Mouse (Mus musculus) E14TG2a.4 (cell line): ENCODE results near the gene Tmem170.

Source experiments
- CTCF ChIP-seq: conservative IDR thresholded peaks from 2 replicates; pipeline ENCODE4 v1.5.1; 2014; ENCODE audit warnings: low read length
- POU5F1 ChIP-seq: IDR thresholded peaks from 2 replicates; pipeline ENCODE4 v1.6.1; 2014; ENCODE audit warnings: low read length, borderline replicate concordance

DNA sequence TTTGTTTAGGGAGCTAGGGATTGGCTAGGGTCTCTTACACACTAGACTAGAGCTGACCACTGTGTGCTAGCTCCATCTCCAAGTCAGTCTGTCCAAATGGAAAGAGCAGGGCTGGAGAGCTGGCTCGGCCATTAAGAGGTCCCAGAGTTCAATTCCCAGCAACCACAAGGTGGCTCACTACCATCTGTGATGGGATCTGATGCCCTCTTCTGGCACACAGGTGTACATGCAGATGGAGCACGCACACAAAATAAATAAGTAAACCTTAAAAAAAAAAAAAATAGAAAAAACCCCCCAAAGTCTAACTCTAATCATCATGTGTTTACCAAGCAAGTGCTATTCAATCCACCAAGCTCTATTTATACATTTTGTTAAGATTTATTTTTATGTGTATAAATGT, 43.1 kb upstream of the Tmem170 start:
- TF ChIP-seq CTCF: peak; percentile 76
- TF ChIP-seq POU5F1: no peak
